Mouse (Mus musculus): ENCODE results near the gene Ifnk.

- TF ChIP-seq CTCF (IDR thresholded peaks at IDR 0.05; ENCODE audit: low read depth) (no peak), EP300 (IDR thresholded peaks at IDR 0.05; ENCODE audit: low read depth) (no peak)
These were observed 16.8 kb upstream of the Ifnk start for GRCm38 (mm10) chr4:35134846-35135611.
